Mouse (Mus musculus) kidney, adult 2 months (tissue): ENCODE results near the gene Pdlim4.

Experiments
- CTCF ChIP-seq: fragments of 200-500 bp; conservative IDR thresholded peaks from 2 replicates; pipeline ENCODE4 v1.5.1; 2011; ENCODE audit warnings: low read depth, mild to moderate bottlenecking, control low read depth, low read length, moderate library complexity, mixed read lengths; ENCODE audit not compliant: insufficient read depth, insufficient read length
- POLR2A ChIP-seq: fragments of 200-500 bp; IDR thresholded peaks from one replicate; pipeline ENCODE4 v1.6.1; 2011; ENCODE audit warnings: low read depth, low read length, control low read depth

GRCm38 (mm10) chr11:54108894-54109293 lies 40.1 kb upstream of the Pdlim4 start:
- TF ChIP-seq POLR2A (no peak), CTCF (no peak)
